Mouse (Mus musculus) CH12.LX (cell line): ENCODE measurements at regions not wholly inside any gene's neighbourhood (a gene's known extent, or its start where the extent isn't known, plus 50 kb on each side); places are given as distances from the start of the nearest gene placed in this dataset.

ENCODE experiments used
- CTCF ChIP-seq, 2 experiments: IDR thresholded peaks in 1 of 2; conservative IDR thresholded peaks in 1 of 2; 2 replicates each; pipeline ENCODE4 v1.5.1; 2011 to 2012; ENCODE audit warnings: low read depth in 2 of 2, low read length in 2 of 2, improper control_type of control experiment in 1 of 2, inconsistent platforms in 1 of 2, mild to moderate bottlenecking in 1 of 2, moderate library complexity in 1 of 2
- EP300 ChIP-seq: IDR thresholded peaks from 2 replicates; pipeline ENCODE4 v1.6.1; 2011; ENCODE audit warnings: low read length, improper control_type of control experiment
- MEF2A ChIP-seq: IDR thresholded peaks from 2 replicates; pipeline ENCODE4 v1.6.1; 2014; ENCODE audit warnings: low read depth, mild to moderate bottlenecking, inconsistent platforms, low read length, improper control_type of control experiment, borderline replicate concordance
- POLR2A ChIP-seq: IDR thresholded peaks from 2 replicates; pipeline ENCODE4 v1.6.1; 2011; ENCODE audit warnings: low read depth, mild to moderate bottlenecking, improper control_type of control experiment, low read length
- TCF12 ChIP-seq: IDR thresholded peaks from 2 replicates; pipeline ENCODE4 v1.6.1; 2014; ENCODE audit warnings: low read depth, mild to moderate bottlenecking, inconsistent platforms, low read length, improper control_type of control experiment
- ZKSCAN1 ChIP-seq: IDR thresholded peaks from 2 replicates; pipeline ENCODE4 v1.6.1; 2012; ENCODE audit warnings: low read depth, inconsistent platforms, low read length, improper control_type of control experiment, borderline replicate concordance

DNA sequence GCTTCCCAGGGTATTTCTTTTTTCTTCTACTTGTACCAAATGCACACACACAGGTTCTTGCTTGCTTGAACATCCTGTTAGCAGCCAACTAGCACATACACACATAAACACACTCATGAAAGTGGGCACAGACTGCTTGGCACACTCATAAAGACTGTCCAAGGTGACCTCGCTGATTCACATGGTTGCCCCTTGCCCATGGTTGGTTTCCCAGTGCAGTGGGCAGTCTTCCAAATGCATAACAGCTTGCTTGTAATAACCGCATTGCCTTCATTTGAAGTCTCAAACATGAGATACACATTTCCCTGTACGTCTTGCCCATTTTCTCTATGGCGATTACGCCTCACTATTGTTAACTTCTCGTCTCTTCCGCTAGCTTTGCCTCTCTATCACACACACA is 117.4 kb upstream of the 4930583I09Rik start:
- TF ChIP-seq CTCF (conservative IDR thresholded peaks at IDR 0.05 in 1 of 2, IDR thresholded peaks at IDR 0.05 in 1 of 2; ENCODE audit: low read depth in 2 of 2, low read length in 2 of 2): no peak
- TF ChIP-seq ZKSCAN1: no peak
- TF ChIP-seq MEF2A: no peak
- no peak for TF ChIP-seq POLR2A
- TF ChIP-seq EP300: no peak
- no peak for TF ChIP-seq TCF12
